Mouse (Mus musculus) urinary bladder, postnatal 14 days (tissue): ENCODE results near the gene B3gntl1.
A peak's percentile ranks its signal among the peaks of the same experiment; 100 is the strongest.

Experiments
- DNase-seq: peaks from one replicate; pipeline ENCODE4 v3.0.0; 2021; ENCODE audit warnings: low spot score

Gene B3gntl1

DNA sequence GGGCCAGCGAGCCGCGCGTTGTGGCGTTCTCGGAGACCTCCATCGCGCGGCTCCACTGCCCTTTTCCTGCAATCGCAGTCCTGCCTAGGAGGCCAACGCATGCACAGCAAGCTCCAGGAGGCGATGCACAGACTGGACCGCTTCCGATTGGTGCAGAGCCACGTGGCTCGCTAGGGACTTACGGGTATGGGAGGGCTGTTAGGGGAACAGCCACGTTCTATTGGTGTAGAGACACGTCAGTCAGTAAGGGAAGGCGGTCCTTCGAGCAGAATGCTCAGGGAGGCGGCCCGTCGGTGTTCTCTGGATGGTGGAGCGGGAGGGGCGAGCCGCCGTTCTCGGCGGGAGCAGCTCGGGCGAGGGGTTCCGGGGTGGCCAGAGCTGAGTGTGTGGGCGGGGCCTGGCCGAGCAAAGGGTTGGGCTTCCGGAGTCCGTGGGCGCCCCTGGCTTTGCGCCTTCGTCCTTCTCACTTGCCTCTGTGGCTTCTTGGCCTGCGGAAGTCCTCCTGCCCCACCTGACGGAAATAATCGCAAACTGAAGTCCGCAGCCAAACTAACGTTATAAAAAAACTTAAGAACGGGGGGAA is at the start of gene B3gntl1:
Gene B3gntl1 (minus strand): TSS at position 164 of the 583 bp plus-strand sequence.
- peak; percentile 99 for DNase-seq

- no peak for DNase-seq
Measured at GRCm38 (mm10) chr11:121722434-121722833, 49.5 kb upstream of the B3gntl1 start.

DNA sequence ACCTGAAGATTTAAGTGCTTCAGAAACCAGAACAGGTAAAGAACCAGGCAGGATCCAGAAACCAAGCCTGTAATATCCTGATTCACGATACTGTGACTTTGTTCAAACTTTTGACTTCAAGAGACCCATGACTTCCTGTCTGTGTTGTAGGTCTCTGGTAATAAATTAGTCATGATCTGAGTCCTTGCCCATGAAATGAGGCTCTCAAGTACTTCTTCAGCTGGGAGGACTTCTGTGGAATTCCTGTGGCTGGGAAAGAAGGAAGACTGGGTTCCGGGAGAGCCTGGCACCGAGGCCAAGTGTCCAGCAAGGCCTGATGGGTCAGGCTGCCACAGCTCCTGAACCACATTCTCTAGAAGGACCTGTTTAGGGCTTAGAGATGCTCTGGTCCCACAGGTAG is 47.8 kb upstream of the B3gntl1 start:
- no peak for DNase-seq

DNA sequence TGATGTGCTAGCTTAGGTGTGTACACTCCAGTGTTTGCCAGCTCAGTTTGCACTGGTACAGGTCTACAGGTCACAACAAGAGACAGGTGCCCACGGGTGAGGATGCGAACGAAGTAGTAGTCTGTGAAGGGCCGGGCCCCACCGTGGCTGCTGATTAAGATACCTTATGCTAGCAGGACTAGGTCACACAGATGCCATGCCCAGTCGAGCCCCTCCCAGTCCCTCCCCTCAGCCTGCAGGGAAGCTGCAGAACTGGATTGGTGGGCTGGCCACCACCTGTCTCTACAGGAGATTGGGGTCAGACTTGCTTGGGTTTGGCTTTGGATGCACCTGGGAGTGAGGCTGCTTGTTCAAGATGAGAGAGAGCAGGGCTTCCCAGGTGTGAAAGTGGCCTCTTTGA is 44.8 kb upstream of the B3gntl1 start:
- peak; percentile 80 for DNase-seq

- DNase-seq: no peak
Measured at GRCm38 (mm10) chr11:121714745-121715485, 42.0 kb upstream of the B3gntl1 start.

DNA sequence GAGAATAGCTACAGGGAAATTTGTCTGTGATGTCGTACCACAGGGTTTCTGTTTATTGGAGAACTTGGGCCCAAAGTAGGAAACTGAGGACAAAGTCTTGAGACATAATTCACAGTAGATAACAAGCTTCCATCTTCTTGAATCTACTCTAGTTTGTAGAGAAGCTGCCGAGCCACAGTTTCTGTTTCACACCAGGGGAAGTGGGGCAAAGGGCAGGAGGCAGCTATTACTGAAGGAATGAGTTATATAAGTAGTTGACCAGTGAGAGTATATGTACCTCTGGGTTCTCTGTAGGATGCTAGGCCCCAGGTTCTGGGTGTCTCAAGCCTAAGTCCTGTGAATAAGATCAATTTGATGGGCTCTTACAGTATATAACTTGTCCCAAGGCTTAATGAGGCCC is 40.6 kb upstream of the B3gntl1 start:
- no peak for DNase-seq

- peak; percentile 73 for DNase-seq
Measured at GRCm38 (mm10) chr11:121712987-121713386, 40.0 kb upstream of the B3gntl1 start.

DNA sequence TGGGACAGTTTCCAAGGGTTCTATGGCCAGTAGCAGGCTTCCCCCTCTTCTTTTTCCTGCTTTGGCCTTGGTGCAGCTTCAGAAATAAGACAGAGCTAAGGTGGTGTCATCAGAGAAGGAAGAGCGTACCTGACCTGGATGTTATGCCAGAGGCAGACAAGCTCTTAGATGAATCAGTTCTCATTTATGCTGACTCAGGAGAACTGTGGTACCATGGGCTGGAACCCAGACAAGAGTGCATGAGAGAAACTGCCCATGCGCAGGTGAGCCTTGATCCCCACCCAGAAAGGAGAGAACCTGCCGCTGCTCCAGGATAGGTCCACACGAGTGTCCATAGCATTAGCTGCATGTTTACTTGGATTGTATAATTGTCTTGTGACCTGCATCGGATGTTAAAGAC is 37.3 kb upstream of the B3gntl1 start:
- no peak for DNase-seq

DNA sequence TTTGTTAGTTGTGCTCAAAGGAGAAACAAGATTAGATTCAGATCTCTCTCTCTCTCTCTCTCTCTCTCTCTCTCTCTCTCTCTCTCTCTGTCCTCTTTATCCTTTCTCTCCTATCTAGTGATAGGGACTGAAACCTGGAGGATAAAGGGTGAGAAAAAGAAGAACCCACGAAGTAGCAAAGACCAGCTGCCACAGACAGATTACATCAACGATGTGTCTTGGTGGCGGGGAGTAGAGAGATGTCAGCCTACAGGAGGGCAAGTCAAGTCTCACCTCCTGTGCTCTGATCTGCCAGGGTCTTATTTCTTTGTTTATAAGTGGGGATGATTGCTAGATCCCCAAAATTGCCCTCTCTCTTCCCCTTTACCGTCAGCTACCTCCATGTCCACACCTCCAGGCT is 36.3 kb upstream of the B3gntl1 start:
- DNase-seq: no peak

DNA sequence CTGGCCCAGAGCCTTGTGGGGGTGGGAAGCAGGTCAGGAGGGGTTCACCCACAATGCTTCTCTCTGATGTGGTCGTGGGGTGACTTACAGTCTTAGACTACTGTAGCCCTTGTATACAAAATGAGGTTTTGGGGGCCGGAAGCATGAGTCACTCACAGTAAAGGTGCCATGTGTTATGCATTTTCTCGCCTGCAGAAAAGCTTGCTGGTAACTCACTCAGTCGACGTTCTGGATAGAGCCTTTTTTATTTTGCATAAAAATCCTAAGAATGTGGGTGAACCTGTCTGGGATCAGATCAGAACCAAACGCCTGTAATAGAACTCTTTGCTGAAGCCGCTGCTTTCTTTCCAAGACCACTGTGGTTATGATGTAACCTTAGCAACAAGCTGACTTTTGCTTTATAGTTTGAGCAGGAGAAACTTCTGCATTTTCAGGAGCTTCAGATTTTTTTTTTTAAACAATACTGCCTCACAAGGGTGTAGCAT is 33.6 kb upstream of the B3gntl1 start:
- no peak for DNase-seq

- peak; percentile 32 for DNase-seq
Measured at GRCm38 (mm10) chr11:121703619-121704215, 30.8 kb upstream of the B3gntl1 start.

GRCm38 (mm10) chr11:121702895-121703618 is 30.1 kb upstream of the B3gntl1 start:
- peak; percentile 70 for DNase-seq

- peak; percentile 94 for DNase-seq
Measured at GRCm38 (mm10) chr11:121702111-121702894, 29.4 kb upstream of the B3gntl1 start.

DNA sequence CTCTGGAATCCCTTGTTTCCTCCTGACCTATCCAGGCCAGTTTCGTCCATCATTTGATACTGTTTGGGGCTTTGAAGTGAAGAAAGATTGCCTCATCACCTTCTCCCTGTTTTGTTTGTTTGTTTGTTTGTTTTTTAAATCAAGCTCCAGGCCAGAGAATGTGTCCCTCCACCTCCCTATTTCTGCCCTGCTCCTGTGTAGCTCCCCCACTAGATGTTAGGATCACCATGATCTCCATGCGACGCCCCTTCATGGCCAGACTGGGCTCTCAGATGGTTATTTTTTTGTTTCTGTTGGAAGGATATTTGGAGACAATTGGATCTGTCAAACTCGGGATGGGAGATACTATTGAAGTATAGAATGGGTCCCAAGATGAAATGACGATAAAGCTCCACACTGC is 28.3 kb upstream of the B3gntl1 start, which contains the start of gene Metrnl:
Gene Metrnl (plus strand): TSS at position 301 of the 400 bp plus-strand sequence.
- DNase-seq: no peak

DNA sequence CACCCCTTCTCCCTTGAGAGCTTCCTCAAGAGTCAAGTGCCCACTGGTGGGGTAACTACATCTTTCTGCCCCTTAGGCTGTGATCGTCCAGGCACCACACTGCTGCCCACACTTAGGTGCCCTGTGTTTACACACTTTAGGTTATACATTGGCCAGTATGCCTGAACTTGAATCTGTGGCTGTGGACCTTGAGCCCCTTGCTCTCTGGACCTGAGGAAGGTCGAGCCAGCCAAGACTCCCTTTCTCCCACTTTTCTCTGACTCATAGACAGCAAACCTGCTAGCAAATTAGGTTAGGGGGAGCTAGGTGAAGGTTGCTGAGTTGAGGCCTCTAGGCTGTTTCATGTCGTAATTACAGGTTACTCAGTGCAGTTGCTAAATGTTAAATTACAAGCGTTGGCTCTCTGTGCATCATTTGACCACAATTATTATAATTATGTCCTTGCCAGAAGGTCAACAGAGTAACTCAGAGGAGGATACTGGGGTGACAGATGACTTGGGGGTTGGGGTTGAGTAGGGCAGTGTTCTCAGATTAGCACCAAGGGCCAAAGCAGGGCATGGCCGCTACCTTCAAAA is 25.5 kb upstream of the B3gntl1 start:
- DNase-seq: no peak

- DNase-seq: no peak
Measured at GRCm38 (mm10) chr11:121697271-121697670, 24.3 kb upstream of the B3gntl1 start.

DNA sequence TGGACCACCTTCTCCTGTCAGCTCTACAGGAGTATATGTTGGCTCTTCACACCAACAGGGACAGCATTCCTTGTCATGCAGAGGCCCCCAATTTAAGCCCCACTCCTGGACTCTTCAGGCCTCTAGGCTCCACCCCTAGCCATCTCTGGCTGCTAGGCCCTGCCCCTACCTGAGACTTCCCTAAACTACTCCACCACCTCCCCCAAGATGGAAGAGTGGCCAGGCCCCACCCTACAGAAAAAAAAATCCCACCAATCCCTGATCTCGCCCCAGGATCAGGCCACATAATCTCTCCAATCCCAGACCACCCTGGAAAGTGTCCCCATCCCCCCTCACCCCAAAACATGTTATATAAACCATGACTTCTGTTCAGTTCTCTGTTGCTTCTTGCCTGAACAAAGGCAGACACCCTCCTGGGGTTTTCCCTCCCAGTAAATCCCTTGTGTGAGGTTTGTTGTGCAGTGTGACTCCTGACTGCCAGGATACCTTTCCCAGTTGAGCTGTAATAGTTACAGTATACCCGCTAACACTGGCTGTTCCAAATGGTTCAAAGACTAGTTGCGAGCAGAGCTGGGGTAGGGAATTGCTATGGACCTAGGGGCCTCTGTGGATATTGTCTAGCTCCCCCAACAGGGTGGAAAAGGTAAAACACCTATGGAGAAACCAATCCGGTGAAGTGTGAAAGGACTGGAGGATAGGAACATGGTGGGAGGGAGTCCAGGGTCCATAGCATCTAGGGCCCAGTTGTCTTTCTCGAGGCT is 22.5 kb upstream of the B3gntl1 start:
- no peak for DNase-seq

DNA sequence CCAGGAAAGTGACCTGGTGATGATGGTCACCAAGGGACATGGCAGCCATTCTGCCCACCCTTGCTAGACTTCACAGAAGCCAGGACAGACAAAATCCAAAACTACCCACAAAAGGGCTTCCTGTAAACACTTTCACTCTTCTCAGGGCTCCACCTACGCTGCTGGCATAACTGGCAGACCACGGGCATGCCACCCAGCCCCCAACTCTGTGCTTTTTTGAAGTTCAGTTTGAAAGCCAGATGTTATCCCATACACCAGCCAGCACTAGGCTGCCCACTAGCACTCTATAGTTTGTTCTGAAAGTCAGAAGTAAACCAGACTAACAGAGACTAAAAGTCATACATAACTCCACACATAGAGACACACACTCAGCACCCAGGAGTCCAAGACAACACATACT is 15.1 kb upstream of the B3gntl1 start:
- no peak for DNase-seq

DNA sequence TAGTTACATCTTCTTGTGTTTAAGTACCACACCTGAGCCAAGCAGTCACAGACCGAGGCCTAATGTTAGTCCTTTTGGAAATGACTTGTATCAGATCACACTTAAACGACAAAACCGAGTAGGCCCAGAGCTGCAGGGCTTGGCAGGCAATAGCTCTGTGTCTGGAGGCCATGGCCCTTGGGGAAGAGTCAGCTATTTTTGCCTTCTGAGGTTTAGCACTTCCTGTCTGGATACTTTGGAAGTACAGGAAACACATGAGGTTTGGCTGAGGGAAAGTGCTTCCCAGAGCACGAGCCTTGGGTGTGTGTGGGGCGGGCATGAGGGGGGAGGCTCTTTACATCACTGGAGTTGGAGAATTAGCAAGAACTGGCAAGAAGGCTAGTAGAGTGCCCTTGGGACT is 13.7 kb upstream of the B3gntl1 start:
- DNase-seq: no peak

DNA sequence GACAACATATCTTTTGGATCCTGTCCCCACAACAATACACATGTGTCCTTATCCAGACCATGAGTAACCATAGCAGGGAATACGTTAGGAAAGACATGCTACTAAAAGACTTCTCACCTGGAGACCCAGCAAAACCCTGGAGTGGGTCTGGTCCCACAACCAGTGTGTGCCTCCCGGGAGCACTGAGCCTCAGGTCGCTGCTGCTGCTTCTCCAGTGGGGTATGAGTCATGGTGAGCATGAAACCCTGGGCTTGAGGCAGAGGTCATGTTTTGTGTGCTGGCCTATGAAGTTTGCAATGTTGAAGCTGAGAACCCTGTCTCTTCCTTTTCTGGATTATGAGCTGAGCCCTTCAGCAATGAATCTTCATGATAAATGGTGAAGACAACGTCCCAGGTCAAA is 13.1 kb upstream of the B3gntl1 start:
- no peak for DNase-seq
